In genomic region chr11:70283666-70284065, GRCm38 (mm10) we compare ENCODE assay signal across 30 mouse cellular contexts. TPM values are rescaled to one million over a fixed set of nuclear protein-coding genes. Genes with fewer than 3 reads are reported as not detected.
A peak's percentile ranks its signal among the peaks of the same experiment; 100 is the strongest.
DNase-seq lines count a peak whose midpoint lies in the region; ATAC-seq lines count a peak whose summit lies in the region.
"Had no signal": no experiment of that assay in that cellular context is flagged by ENCODE, and none has a peak within 500 bp of the region (broad histone marks: within the 10 kb centered on the region; RNA-seq: fewer than 3 reads in every experiment).

No protein-coding gene starts in this region.

- no peak overlapping the region for H3K4me3 ChIP-seq in kidney, embryonic 16.5 days (ENCODE audit: low read length)
- no peak overlapping the region for H3K4me3 ChIP-seq in forebrain, embryonic 12.5 days (replicated peaks)
- H3K4me3 ChIP-seq: embryonic facial prominence, embryonic 10.5 days; embryonic facial prominence, embryonic 13.5 days; erythroblast, embryonic 14.5 days; forebrain, embryonic 13.5 days; hindbrain, embryonic 13.5 days had no signal

- no peaks in the 10 kb centered on the region for H3K36me3 ChIP-seq in kidney, embryonic 16.5 days (ENCODE audit: insufficient read depth, low read length)
- no peaks in the 10 kb centered on the region for H3K36me3 ChIP-seq in forebrain, embryonic 12.5 days (replicated peaks)
- H3K36me3 ChIP-seq: embryonic facial prominence, embryonic 10.5 days; embryonic facial prominence, embryonic 13.5 days; hindbrain, embryonic 13.5 days had no signal

- peaks cover 5% of the 10 kb centered on the region; the same call in 1 of the 2 replicates for H3K4me1 ChIP-seq in kidney, embryonic 16.5 days (ENCODE audit: insufficient read depth, low read length)
- H3K4me1 ChIP-seq in forebrain, embryonic 12.5 days = no peaks in the 10 kb centered on the region
- H3K4me1 ChIP-seq: embryonic facial prominence, embryonic 13.5 days; forebrain, embryonic 13.5 days; hindbrain, embryonic 13.5 days had no signal

- H3K9ac ChIP-seq in kidney, embryonic 16.5 days (replicated peaks; ENCODE audit: low read length) = no peak overlapping the region
- no peak overlapping the region for H3K9ac ChIP-seq in forebrain, embryonic 12.5 days
- H3K9ac ChIP-seq: embryonic facial prominence, embryonic 13.5 days; forebrain, embryonic 13.5 days; hindbrain, embryonic 13.5 days had no signal

- no peak overlapping the region for H3K27ac ChIP-seq in kidney, embryonic 16.5 days (ENCODE audit: low read length)
- no peak overlapping the region for H3K27ac ChIP-seq in forebrain, embryonic 12.5 days
- H3K27ac ChIP-seq: embryonic facial prominence, embryonic 10.5 days; embryonic facial prominence, embryonic 13.5 days; forebrain, embryonic 13.5 days; hindbrain, embryonic 13.5 days had no signal

- 66% methylated on average over 4 of the region's 4 CpGs for WGBS in kidney, embryonic 16.5 days
- 88% methylated on average over 4 of the region's 4 CpGs for WGBS in forebrain, embryonic 12.5 days

- ATAC-seq in kidney, embryonic 16.5 days (ENCODE audit: low FRiP score, low TSS enrichment) = no peak
- ATAC-seq in forebrain, embryonic 12.5 days (ENCODE audit: low FRiP score) = no peak
- ATAC-seq: activated CD4-positive, CD25-positive, alpha-beta regulatory T cell, adult 4 months; CD4-positive, CD25-positive, alpha-beta regulatory T cell, adult 4 months; forebrain, embryonic 13.5 days; forebrain, embryonic 16.5 days; hindbrain, embryonic 16.5 days had no signal

- peak; percentile 66 for DNase-seq in kidney, adult 11 months
- peak; percentile 35 to 67 for DNase-seq in kidney, adult 8-10 months
- no peak for DNase-seq in kidney, postnatal 4 days
- DNase-seq in ovary, adult 18-20 months (ENCODE audit: low spot score) = peak; percentile 10
- DNase-seq in ovary, postnatal 14 days (ENCODE audit: low spot score) = no peak
- DNase-seq in kidney, postnatal 36 days = peak; percentile 40 to 59
- DNase-seq: adrenal gland, adult 8-10 months; adrenal gland, postnatal 25 days; cerebellum, adult 11-12 months; cerebellum, adult 8-10 months; cerebellum, postnatal 10 days; cerebellum, postnatal 36 days; embryo, embryonic 11 days; gastrocnemius, postnatal 25 days had no signal

- no peak overlapping the region for H3K4me2 ChIP-seq in kidney, embryonic 16.5 days (replicated peaks; ENCODE audit: low read depth, low read length)
- H3K4me2 ChIP-seq in forebrain, embryonic 12.5 days = no peak overlapping the region
- H3K4me2 ChIP-seq: embryonic facial prominence, embryonic 13.5 days; forebrain, embryonic 13.5 days; heart, embryonic 11.5 days; hindbrain, embryonic 13.5 days had no signal

- H3K27me3 ChIP-seq in kidney, embryonic 16.5 days (ENCODE audit: insufficient read depth, low read length) = no peaks in the 10 kb centered on the region
- H3K27me3 ChIP-seq in forebrain, embryonic 12.5 days = no peaks in the 10 kb centered on the region; the same call in 1 of the 2 replicates
- H3K27me3 ChIP-seq: embryonic facial prominence, embryonic 13.5 days; forebrain, embryonic 13.5 days; hindbrain, embryonic 13.5 days had no signal

- no peaks in the 10 kb centered on the region for H3K9me3 ChIP-seq in kidney, embryonic 16.5 days (ENCODE audit: low read length)
- H3K9me3 ChIP-seq in forebrain, embryonic 12.5 days = no peaks in the 10 kb centered on the region
- H3K9me3 ChIP-seq: embryonic facial prominence, embryonic 10.5 days; embryonic facial prominence, embryonic 13.5 days; forebrain, embryonic 13.5 days; hindbrain, embryonic 13.5 days had no signal

RNA-seq across cellular contexts. Expression of gene Alox12, which starts 28.5 kb away (rescaled TPM):
- polyA plus RNA-seq in kidney, embryonic 16.5 days (2015; fragmentation: Nextera tagmentation; extraction: Ambion mirVana) = 6.5 and 6.9 TPM in 2 replicates
- 1.3 and 1.6 TPM in 2 replicates for polyA plus RNA-seq in forebrain, embryonic 12.5 days (2016; fragmentation: Nextera tagmentation; extraction: Ambion mirVana)
- polyA plus RNA-seq: activated CD4-positive, CD25-positive, alpha-beta regulatory T cell, adult 4 months had no signal

RNA-seq across cellular contexts. Expression of gene Alox12e, which starts 38.8 kb away (rescaled TPM):
- polyA plus RNA-seq in kidney, embryonic 16.5 days (2015; fragmentation: Nextera tagmentation; extraction: Ambion mirVana) = 0.07 and 0.09 TPM in 2 replicates
- not detected in 2 replicates for polyA plus RNA-seq in forebrain, embryonic 12.5 days (2016; fragmentation: Nextera tagmentation; extraction: Ambion mirVana)
- polyA plus RNA-seq: activated CD4-positive, CD25-positive, alpha-beta regulatory T cell, adult 4 months; brain, embryonic 14.5 days; CD4-positive, CD25-positive, alpha-beta regulatory T cell, adult 4 months; cortical plate, adult 2 months; embryonic facial prominence, embryonic 10.5 days; erythroblast, embryonic 14.5 days; forebrain, embryonic 13.5 days; forebrain, embryonic 16.5 days; heart, embryonic 11.5 days; heart, embryonic 14.5 days; heart, postnatal 0 days; hindbrain, embryonic 13.5 days had no signal

RNA-seq across cellular contexts. Expression of gene Rnasek, which starts 44.0 kb away (rescaled TPM):
- polyA plus RNA-seq in kidney, embryonic 16.5 days (2015; fragmentation: Nextera tagmentation; extraction: Ambion mirVana) = 235 and 255 TPM in 2 replicates
- 151 and 152 TPM in 2 replicates for polyA plus RNA-seq in forebrain, embryonic 12.5 days (2016; fragmentation: Nextera tagmentation; extraction: Ambion mirVana)

RNA-seq across cellular contexts. Expression of gene Gm21988, which starts 44.0 kb away (rescaled TPM):
- polyA plus RNA-seq in kidney, embryonic 16.5 days (2015; fragmentation: Nextera tagmentation; extraction: Ambion mirVana) = 10.5 and 11.5 TPM in 2 replicates
- polyA plus RNA-seq in forebrain, embryonic 12.5 days (2016; fragmentation: Nextera tagmentation; extraction: Ambion mirVana) = 9.4 and 11.2 TPM in 2 replicates

RNA-seq across cellular contexts. Expression of gene 0610010K14Rik, which starts 46.0 kb away (rescaled TPM):
- polyA plus RNA-seq in kidney, embryonic 16.5 days (2015; fragmentation: Nextera tagmentation; extraction: Ambion mirVana) = 170 and 173 TPM in 2 replicates
- polyA plus RNA-seq in forebrain, embryonic 12.5 days (2016; fragmentation: Nextera tagmentation; extraction: Ambion mirVana) = 203 and 215 TPM in 2 replicates

Comparison
In these comparisons a context has a peak if more than half of its experiments do, and no peak if none do; other contexts are left out.
1. DNase-seq: peak in kidney, adult 11 months (single experiment), kidney, adult 8-10 months (2 of 2), ovary, adult 18-20 months (single experiment) and kidney, postnatal 36 days (2 of 2); none in kidney, postnatal 4 days (0 of 2) and ovary, postnatal 14 days (single experiment).